19 mouse cellular contexts compared by ENCODE assay signal in genomic region chr9:16310855-16311848, GRCm38 (mm10).
DNase-seq lines count a peak whose midpoint lies in the region; ATAC-seq and TF ChIP-seq lines count a peak whose summit lies in the region.
"Had no signal": no experiment of that assay in that cellular context is flagged by ENCODE, and none has a peak within 500 bp of the region (broad histone marks: within the 10 kb centered on the region; RNA-seq: fewer than 3 reads in every experiment).

No protein-coding gene starts in this region.

- H3K27ac ChIP-seq in forebrain, embryonic 14.5 days (ENCODE audit: low read depth, low read length) = no peak overlapping the region
- no peak overlapping the region for H3K27ac ChIP-seq in forebrain, embryonic 15.5 days (replicated peaks)
- peak overlapping the region; percentile 92 for H3K27ac ChIP-seq in bone marrow macrophage, adult 2 months (ENCODE audit: insufficient read depth, low read depth, low read length)
- no peak overlapping the region for H3K27ac ChIP-seq in hindbrain, embryonic 15.5 days (replicated peaks)
- peak overlapping the region; percentile 47 for H3K27ac ChIP-seq in midbrain, embryonic 16.5 days (ENCODE audit: low read length)
- H3K27ac ChIP-seq: heart, adult 2 months; left cerebral cortex, adult 2 months; limb, embryonic 12.5 days; liver, embryonic 13.5 days had no signal

- ATAC-seq in forebrain, embryonic 14.5 days = peak; percentile 32; the same call in 1 of the 2 replicates
- no peak for ATAC-seq in forebrain, embryonic 15.5 days (replicated peaks)
- ATAC-seq in hindbrain, embryonic 15.5 days (ENCODE audit: low FRiP score, low read depth) = 0 out of 2 replicates have a peak, but pooled peaks have one; percentile 40
- ATAC-seq in midbrain, embryonic 16.5 days = peak; percentile 62; the same call in 1 of the 2 replicates
- ATAC-seq: lung, postnatal 0 days had no signal

- no peaks in the 10 kb centered on the region; the same call in 1 of the 2 replicates for H3K4me1 ChIP-seq in forebrain, embryonic 14.5 days (ENCODE audit: control insufficient read depth, insufficient read depth, low read length)
- H3K4me1 ChIP-seq in forebrain, embryonic 15.5 days = peaks cover 14% of the 10 kb centered on the region
- H3K4me1 ChIP-seq in bone marrow macrophage, adult 2 months (ENCODE audit: control insufficient read depth, insufficient read depth, low read length) = peaks cover 55% of the 10 kb centered on the region
- peaks cover 14% of the 10 kb centered on the region; the same call in 1 of the 2 replicates for H3K4me1 ChIP-seq in hindbrain, embryonic 15.5 days (replicated peaks)
- peaks cover 18% of the 10 kb centered on the region for H3K4me1 ChIP-seq in midbrain, embryonic 16.5 days (ENCODE audit: control insufficient read depth, insufficient read depth, low read length)
- H3K4me1 ChIP-seq: liver, embryonic 13.5 days had no signal

- H3K9me3 ChIP-seq in forebrain, embryonic 14.5 days (replicated peaks; ENCODE audit: control insufficient read depth, low read length) = no peaks in the 10 kb centered on the region
- H3K9me3 ChIP-seq in forebrain, embryonic 15.5 days = no peaks in the 10 kb centered on the region
- H3K9me3 ChIP-seq in hindbrain, embryonic 15.5 days = no peaks in the 10 kb centered on the region
- no peaks in the 10 kb centered on the region for H3K9me3 ChIP-seq in midbrain, embryonic 16.5 days (replicated peaks; ENCODE audit: control insufficient read depth, low read length, poor library complexity, severe bottlenecking)
- H3K9me3 ChIP-seq: limb, embryonic 12.5 days; liver, embryonic 13.5 days had no signal

- no peaks in the 10 kb centered on the region for H3K36me3 ChIP-seq in forebrain, embryonic 14.5 days (ENCODE audit: control insufficient read depth, insufficient read depth, low read length)
- H3K36me3 ChIP-seq in forebrain, embryonic 15.5 days = no peaks in the 10 kb centered on the region
- H3K36me3 ChIP-seq in hindbrain, embryonic 15.5 days = no peaks in the 10 kb centered on the region
- no peaks in the 10 kb centered on the region for H3K36me3 ChIP-seq in midbrain, embryonic 16.5 days (ENCODE audit: control insufficient read depth, insufficient read depth, low read length)
- H3K36me3 ChIP-seq: limb, embryonic 12.5 days; liver, embryonic 13.5 days had no signal

- H3K9ac ChIP-seq in forebrain, embryonic 14.5 days (ENCODE audit: low read length) = no peak overlapping the region
- H3K9ac ChIP-seq in forebrain, embryonic 15.5 days (replicated peaks) = no peak overlapping the region
- H3K9ac ChIP-seq in hindbrain, embryonic 15.5 days = no peak overlapping the region
- no peak overlapping the region for H3K9ac ChIP-seq in midbrain, embryonic 16.5 days (ENCODE audit: low read depth, low read length)
- H3K9ac ChIP-seq: limb, embryonic 12.5 days; liver, embryonic 13.5 days had no signal

- no peaks in the 10 kb centered on the region for H3K27me3 ChIP-seq in forebrain, embryonic 14.5 days (replicated peaks; ENCODE audit: control insufficient read depth, insufficient read depth, low read length)
- H3K27me3 ChIP-seq in forebrain, embryonic 15.5 days = no peaks in the 10 kb centered on the region
- no peaks in the 10 kb centered on the region for H3K27me3 ChIP-seq in hindbrain, embryonic 15.5 days
- no peaks in the 10 kb centered on the region for H3K27me3 ChIP-seq in midbrain, embryonic 16.5 days (ENCODE audit: control insufficient read depth, insufficient read depth, low read depth, low read length)
- H3K27me3 ChIP-seq: limb, embryonic 12.5 days; liver, embryonic 13.5 days had no signal

- H3K4me3 ChIP-seq in forebrain, embryonic 14.5 days (ENCODE audit: low read depth, low read length) = no peak overlapping the region
- H3K4me3 ChIP-seq in forebrain, embryonic 15.5 days = no peak overlapping the region
- H3K4me3 ChIP-seq in bone marrow macrophage, adult 2 months (ENCODE audit: insufficient read depth, low read length) = no peak overlapping the region
- H3K4me3 ChIP-seq in hindbrain, embryonic 15.5 days = no peak overlapping the region
- no peak overlapping the region for H3K4me3 ChIP-seq in midbrain, embryonic 16.5 days (ENCODE audit: low read depth, low read length)
- H3K4me3 ChIP-seq: heart, adult 2 months; left cerebral cortex, adult 2 months; limb, embryonic 12.5 days; liver, embryonic 13.5 days had no signal

- no peak overlapping the region for H3K4me2 ChIP-seq in forebrain, embryonic 14.5 days (ENCODE audit: low read length)
- H3K4me2 ChIP-seq in forebrain, embryonic 15.5 days (replicated peaks) = no peak overlapping the region
- no peak overlapping the region for H3K4me2 ChIP-seq in hindbrain, embryonic 15.5 days
- no peak overlapping the region for H3K4me2 ChIP-seq in midbrain, embryonic 16.5 days (ENCODE audit: low read length)
- H3K4me2 ChIP-seq: limb, embryonic 12.5 days; liver, embryonic 13.5 days had no signal

- 49% methylated on average over 5 of the region's 5 CpGs for WGBS in forebrain, embryonic 14.5 days
- WGBS in forebrain, embryonic 15.5 days = 41% methylated on average over 5 of the region's 5 CpGs
- 37% methylated on average over 5 of the region's 5 CpGs for WGBS in hindbrain, embryonic 15.5 days
- WGBS in midbrain, embryonic 16.5 days = 39% methylated on average over 5 of the region's 5 CpGs

- no peak for TF ChIP-seq POLR2A in bone marrow macrophage, adult 2 months (IDR thresholded peaks at IDR 0.05; ENCODE audit: borderline replicate concordance, low read depth, low read length)

- no peak for TF ChIP-seq CTCF in bone marrow macrophage, adult 2 months (IDR thresholded peaks at IDR 0.05; ENCODE audit: low read depth, low read length)

- peak; percentile 40 for DNase-seq in forebrain, embryonic 14.5 days (ENCODE audit: low spot score)
- DNase-seq in kidney, postnatal 10 days = no peak
- DNase-seq in lung, adult 18-20 months = no peak
- no peak for DNase-seq in spleen, postnatal 10 days (ENCODE audit: low spot score in 2 of 2)
- DNase-seq: adrenal gland, postnatal 10 days; B cell, adult 2 months; cerebellum, adult 9-10 months; gastrocnemius, postnatal 14 days; heart, adult 2 months; kidney, adult 2 months; kidney, postnatal 25 days; liver, embryonic 13.5 days had no signal

Comparison
In these comparisons a context has a peak if more than half of its experiments do, and no peak if none do; other contexts are left out.
1. H3K27ac ChIP-seq: peak in bone marrow macrophage, adult 2 months (single experiment) and midbrain, embryonic 16.5 days (single experiment); none in forebrain, embryonic 14.5 days (single experiment), forebrain, embryonic 15.5 days (single experiment) and hindbrain, embryonic 15.5 days (single experiment).